Mouse (Mus musculus) CD4-positive, CD25-positive, alpha-beta regulatory T cell, adult 2 months (primary cell): ENCODE measurements at regions not wholly inside any gene's neighbourhood (a gene's known extent, or its start where the extent isn't known, plus 50 kb on each side); places are given as distances from the start of the nearest gene placed in this dataset.
"Not testable (repeated sequence)": the region's sequence is repeated elsewhere in the genome, so short reads cannot be mapped to it uniquely, and the experiment has no call there.

Experiments
- DNase-seq: peaks from one replicate; pipeline ENCODE4 v3.0.0-alpha.2; 2012; ENCODE audit warnings: low read depth, low spot score

DNA sequence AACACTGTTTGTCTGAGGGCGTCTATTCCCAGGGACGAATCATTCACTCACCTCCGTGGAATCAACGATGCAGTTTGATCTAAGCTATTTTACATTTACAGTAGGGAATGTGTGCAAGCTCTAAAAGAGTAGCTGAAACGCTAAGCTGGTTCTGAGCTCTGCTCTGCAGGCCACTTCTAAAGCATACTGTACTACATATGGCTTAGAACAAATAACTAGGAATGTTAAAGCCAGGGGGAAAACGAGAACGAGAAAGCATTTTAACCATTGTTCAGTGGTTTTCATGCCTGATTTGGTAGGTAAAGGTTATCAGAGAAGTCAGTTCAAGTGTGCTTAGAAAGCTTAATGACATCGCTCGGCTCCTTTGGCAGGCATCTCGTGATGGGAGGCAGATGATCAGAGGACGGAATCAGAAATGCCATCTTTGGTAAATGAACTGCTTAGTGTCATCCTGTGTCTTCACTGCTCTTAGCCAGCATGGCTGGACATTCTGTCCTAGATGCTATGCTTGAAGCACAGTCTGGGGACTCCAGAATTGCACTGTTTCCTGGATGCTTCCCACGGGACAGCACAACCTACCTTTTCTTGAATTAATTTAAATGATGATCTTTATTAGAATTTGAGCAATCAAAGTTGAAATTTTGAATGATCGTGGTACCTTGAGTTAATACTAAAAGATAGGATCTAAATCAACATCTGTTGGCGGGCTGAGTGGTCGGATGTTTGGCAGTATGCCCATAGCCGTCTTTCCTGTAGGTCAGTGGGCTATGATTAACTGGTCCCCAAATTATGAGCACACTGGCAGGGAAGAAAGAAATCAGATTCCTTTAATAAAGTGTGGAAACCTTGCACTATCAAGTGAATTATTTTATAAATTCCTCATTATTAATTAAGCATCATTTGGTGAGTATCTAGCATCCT lies 495.2 kb downstream of the Hace1 start:
- no peak for DNase-seq

DNA sequence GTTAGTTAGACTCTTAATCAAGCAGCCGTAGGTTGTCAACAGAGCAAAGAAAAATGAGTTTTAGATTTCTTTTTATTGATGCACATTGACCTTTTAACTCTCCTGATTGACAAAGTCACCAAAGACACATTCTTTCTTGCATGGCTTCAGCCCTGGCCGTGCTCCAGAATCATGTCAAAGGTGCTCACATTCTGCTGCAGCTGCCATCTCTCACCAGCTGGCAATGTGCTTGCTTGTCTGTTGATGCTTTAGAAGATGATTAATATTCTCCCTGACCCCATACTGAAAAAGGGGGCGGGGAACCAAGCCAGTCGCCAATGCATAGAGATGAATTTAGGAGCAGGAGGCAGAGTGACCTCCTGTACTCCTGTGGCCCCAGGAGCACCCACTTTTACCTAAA lies 510.1 kb downstream of the Hace1 start:
- DNase-seq: no peak

DNA sequence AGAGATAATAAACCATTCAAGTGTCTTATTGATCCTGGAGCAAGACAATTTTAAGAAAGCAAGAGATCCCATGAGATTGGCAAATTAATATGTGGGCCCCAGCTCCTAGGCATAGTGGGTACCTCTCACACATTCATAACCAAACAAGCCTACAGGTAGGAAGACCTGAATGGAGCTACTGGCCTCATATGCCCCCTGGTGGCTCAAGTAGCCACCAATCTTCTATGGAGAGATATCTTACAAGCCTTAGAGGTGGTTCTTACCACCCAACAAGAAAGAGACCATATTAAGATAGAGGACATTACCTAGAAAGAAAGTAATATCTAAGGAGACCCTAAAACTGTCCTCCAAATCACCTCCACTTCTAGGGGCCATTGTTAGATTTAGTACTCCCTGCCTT lies 523.2 kb downstream of the Hace1 start:
- no peak for DNase-seq

DNA sequence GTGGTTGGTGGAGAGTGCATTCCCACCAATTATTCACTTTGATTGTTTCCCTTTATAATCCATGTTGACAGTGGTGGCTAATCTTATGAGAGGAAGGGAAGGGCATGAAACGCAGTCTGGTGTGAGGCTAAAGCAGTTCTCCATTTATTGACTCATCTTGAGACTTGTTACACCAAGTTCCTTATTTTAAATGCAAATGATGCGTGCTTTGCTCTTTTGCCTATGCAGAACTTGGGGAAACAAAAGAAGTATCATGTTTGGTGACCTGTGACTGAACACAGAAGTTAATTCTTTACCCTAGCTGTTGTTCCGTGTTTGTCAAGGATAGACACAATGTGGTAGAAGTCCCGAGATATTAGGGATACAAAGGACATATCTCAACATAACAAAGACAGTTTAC lies 531.2 kb downstream of the Hace1 start:
- DNase-seq: no peak

DNA sequence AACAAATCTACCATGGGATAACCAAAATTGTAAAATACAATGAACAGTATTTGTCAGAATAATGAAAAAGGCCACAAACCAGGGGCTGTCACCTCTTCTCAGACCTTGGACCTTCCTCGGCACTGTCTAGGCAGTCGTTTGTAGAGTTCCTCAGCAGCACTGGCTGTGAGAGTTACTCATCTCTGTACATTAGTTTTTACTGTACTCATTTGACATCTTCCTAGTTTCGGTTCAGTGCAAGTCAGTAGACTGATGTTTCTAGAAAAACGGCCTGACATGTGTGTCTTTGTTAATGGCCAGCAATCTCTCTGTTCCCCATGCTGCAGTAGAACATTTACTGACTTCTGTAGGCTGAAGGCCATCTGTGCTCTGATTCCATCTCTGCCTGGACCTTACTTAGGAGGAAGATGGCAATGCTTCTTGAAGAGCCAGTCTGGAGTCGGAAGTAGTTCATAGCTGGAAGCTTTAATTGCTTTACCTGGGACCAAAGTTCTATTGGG lies 537.1 kb downstream of the Hace1 start:
- DNase-seq: no peak

DNA sequence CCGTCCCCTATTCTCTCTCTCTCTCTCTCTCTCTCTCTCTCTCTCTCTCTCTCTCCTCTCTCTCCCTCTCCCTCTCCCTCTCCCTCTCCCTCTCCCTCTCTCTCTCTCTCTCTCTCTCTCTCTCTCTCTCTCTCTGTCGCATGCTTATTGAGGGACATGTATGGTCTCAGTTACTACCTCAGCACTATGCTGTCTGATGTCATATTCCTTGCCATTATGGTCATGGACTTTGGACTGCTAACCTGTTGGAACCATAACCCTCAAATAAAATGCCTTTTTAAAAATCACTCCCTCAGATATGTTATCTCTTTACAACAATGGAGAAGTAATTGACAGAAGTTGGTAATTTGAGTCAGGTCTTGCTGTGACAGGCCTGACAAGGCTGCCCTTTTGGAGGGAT lies 544.8 kb downstream of the Hace1 start:
- not testable (repeated sequence) for DNase-seq

DNA sequence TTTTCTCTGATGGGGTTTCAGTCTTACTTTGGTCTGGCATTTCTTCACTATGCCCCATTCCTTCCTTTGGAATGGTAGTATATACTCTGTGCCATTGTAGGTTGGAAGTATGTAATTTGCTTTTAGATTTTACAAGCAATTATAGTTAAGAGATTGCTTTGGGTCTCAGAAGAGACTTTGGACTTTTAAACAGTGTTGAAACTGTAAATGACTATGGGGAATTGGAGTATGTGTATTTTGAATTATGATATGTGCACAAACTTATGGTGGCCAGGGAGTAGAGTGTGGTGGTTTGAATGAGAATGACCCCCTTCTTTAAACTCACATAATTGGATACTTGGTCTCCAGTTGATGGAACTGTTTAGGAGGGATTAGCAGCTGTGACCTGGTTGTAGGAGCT lies 546.2 kb downstream of the Hace1 start:
- DNase-seq: no peak

DNA sequence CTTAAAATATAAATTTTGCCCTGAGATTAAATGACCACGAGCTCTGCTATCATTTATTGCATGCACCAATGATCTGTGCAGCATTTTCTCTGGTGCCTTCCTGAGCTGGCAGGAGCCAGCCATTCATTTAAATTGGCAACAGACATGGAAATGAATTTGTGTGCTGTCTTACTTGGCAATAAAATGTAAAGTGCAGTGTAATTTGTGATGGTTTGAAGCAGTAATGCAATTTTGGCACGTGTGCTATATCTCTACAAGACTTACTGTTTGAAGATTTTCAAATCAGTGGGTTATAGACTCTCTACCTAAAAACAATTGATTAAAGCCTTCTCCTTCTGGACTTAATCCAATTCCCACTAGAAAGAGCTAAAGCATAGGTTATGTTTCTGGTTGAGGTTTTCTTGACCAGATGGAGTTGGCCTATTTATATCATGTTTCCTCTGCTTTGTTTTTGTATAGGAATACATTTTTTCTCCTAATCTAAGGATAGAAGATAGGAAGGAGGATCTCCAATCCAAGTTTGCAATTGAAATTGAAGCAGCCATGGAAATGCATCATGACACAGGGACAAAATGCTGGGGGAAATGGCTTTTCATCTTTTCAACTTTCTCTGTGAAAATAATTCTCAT lies 557.6 kb downstream of the Hace1 start:
- DNase-seq: no peak

DNA sequence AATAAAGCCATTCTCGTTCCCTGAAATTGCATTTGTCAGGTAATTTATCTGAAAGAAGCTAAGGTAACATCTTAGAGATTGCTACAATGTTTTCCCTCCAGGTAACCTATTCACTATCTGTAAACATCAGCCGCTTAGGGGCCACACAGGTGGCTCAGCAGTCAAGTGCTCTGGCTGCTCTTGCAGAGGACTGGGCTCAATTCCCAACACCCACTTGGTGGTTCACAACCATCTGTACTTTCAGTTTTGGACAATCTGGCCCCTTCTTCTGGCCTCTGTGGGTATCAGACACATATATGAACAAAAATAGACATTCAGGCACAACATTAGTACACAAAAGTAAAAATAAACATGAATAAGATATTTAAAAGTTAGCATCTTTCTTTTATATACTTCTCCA lies 596.4 kb downstream of the Hace1 start:
- DNase-seq: no peak

DNA sequence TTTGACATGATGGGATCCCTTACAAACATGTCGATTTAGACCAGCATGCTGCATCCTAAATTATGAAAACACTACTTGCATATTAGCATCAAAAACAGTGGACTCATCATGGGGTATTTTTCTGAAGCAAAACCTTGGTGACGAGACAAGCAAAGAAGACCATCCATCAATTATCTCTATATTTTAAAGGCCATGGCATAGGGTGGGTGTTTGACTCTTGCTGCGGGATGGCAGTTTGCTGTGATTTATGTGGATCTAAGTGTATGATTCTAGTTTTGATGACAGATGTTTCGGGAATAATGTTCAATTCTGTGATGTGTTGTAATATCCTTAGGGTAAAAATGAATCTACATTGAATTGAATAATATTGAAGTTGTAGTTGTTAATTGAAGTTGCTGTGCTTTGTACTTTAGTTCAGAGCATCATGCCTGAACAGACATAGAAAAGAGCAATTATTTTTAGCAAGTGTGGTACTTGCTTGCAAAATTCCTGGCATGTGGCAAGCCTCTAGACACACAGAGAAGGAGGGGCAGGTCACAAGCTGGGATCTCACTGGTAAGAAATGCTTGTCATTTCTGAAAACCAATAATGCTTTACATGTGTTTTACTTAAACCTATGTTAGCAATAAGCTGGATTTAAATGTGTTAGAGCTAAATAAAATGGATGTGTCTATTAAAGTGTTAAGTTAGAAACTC lies 608.3 kb downstream of the Hace1 start:
- no peak for DNase-seq

DNA sequence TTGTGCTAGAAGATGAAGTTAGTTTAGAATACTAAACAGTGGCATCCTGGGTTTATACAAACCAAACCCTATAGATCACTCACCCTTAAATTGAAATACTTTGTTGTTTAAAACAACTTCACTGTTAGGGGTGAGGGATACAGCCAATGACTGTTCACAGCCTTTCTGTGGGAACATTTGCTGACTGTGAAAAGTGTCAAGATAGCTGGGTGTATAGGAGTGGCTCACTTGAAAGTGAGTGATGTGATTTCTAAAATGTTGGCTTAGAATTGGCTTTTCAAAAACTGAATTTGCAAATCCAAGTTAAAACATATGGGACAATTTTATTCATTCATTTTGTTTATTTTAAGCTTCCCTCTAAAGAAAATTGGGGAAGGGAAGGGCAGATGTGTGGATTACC lies 616.5 kb downstream of the Hace1 start:
- no peak for DNase-seq

DNA sequence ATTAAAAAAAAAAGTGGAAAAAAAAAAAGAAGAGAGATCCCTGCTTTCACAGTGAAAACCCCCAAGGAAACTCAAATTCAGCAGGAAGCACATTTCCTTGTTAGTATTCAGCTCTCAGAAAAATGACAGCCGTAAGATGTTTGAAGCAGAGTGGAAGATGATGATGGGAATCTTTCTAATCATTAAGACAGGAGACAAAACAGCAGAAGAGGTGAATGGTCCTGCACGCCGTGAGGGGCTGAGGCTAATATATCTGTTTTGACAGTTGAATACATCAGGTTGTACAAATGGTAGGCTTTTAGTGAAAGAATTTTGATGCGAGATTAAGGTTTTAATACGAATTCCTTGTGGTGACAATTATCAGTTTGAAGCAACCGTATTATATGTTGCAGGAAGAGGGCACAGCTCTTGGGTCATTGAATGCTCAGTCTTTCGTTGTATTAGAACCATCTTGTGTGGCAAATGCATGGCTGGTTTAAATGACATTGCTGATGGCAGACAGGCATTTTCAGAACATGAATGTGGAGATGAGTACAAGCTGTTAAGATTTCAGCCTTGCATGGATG lies 649.3 kb downstream of the Hace1 start:
- DNase-seq: no peak

DNA sequence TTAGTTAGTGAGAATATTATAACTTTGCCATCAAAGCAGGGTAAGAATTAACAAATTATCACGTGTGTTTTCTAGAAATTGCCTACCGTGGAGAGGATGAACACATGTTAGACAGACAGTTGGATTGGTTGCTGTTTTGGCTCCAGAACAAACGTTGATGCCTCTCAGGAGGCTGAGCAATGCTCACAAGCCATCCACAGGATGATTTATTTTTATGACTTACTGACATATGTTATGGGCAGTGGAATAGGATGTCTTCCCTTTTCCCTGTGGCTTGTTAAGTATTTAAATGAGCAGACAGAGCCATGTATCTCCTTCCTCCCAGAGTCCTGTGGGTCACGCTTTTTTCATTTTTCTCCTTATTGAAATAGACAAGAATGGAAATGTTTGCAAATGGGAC lies 652.0 kb downstream of the Hace1 start:
- DNase-seq: no peak

DNA sequence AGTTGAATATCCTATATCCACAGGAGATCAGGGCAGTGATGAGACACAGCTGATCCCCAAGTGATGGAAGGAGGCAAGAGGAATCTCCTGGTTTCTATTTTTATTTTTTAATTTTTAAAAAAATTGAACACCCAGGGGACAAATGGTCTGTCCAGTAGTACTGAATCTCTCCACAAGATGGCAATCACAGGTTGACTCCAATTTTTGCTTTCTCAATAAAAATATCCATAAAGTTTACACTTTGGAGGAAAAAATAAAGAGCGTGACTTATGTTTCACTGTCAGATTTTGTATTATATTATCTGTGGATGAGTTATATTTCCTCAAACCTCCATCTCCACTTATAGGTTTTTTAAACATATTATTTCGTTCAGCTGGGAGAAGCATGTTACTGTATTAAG lies 658.0 kb downstream of the Hace1 start:
- DNase-seq: no peak

DNA sequence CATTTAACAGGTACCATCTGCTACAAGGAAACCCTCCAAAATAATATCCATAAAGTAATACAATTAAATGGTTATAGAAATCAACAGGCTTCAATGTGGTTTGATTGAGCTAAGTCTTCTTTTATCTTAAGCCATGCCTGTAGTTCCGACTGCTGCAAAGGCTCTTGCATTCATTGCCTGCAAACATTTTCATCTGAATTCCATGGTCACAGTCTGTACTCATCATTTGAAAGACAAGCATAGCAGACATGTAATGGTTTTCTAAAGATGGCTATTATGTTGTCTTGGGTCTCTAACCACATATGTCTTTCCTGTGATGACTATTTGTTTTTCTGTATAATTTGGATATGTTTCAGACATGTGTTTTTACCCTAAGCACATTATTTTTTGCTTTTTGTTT lies 677.9 kb downstream of the Hace1 start:
- no peak for DNase-seq

DNA sequence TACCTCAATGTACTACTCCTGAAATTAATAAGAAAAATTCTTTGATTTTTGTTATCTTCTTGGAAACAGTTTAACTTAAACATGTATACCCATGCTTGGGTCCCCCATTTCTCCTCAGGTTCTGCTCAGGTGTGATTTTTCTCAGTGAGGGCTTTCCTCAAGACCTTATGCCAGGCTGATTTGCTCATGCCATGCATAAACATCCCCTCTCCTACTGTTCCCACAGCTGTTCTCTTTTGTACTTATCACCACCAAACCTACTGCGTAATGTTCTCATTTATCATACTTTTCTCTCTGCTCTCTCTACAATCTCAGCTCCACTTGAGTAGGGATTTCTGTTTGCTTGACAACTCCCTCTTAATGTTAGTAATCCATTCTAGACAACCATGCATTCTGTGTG lies 692.1 kb downstream of the Hace1 start:
- no peak for DNase-seq

DNA sequence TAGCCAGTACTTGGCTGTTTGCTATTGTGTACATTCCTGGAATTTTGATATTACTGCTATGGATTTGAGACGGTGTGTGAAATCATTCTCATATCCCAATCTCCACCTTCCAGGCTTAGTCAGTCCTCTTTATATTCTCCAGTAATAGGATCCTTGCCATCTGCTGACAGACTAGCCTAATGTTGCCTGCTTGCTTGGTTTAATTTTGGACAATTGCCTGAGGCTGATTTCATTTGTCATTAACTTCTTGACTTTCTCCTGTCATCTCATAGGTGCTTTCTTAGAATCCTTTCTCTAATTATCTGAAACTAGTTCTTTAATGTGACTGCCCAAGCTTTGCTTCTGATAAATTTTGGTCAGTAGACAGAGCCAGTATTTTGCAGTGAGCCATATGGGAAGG lies 696.2 kb downstream of the Hace1 start:
- no peak for DNase-seq

DNA sequence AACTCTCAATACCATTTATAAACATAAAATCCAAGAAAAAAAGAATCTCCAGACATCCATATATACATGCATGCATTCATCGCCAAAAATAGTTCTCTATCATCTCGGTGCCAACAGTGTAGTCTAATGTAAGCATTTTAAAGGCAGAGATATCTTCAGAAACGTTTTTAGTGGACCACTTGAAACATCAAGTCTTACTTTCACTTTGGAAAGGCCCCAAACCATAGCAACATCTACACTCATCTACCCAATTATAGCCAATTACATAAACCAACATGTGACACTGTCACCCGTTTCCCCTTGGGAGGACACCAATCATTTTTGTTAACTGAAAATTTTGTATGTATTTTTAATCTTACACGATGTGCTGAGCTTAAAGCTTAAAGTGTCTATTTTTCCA lies 716.7 kb downstream of the Hace1 start:
- DNase-seq: no peak

DNA sequence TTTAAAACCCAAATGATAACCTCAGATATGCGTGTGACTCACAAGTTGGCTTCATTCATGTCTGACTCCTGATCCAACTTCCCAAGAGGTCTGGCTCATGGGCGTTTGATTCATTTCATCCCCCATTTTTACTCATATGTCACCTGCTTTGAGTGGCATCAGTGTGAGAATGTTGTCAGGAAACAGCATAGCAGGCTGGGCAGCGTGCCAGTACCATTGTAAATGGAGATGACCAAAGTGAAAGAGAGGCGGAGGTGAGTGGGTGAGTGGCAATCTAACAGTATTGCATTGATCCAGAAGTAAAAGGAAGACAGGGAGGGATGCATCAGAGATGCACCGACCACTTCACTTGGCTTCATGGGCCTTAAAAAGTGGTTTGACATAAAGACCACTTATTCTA lies 720.7 kb downstream of the Hace1 start:
- no peak for DNase-seq

DNA sequence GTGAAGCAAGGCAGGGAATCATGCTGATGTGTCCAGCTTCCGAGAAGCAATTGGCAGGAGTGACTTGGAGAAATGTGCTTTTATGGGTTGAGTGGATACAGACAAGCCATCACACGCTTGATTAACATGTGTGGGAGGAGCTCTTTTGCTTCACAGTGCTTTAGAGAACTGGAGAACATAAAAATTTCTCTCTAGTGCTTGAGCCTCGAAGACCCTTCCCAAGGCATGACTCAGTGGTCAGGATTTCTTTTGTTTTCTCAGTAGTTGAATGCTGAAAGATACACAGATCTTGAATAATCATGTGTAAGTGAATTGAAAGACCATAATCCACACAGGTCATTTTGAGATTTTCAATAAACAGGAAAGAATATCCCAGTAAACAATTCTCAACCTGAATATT lies 721.9 kb downstream of the Hace1 start:
- DNase-seq: no peak

DNA sequence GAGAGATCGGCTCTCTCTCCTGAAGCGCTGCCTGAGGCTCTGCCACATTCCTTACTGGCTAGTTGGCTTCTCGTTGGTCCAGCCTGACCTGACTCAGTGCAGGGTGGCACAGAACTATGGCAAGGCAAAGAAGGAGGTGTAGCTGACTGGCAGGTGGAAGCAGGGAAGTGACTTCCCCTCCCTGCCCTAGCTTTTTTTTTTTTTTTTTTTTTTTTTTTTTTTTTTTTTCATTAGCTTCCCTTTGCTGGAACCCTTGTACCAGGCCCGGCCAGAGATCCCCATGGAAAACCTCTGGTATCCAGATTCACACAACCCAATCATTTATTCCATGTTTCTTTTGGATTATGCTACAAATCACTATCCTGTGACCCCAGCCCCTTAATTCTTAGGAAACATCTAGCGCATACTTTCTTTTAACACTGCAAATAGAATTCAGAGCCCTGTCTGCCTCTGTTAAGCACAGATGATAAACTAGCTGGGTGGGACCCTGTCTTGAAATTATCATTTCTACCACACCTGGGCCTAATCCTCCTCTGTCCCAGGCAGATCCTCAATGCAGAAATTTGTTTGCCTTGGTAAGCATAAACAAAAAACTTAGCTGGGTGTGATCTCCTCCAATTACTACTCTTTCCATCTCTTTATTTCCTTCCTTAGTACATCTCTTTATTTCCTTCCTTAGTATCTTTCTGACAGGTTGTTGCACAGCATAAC lies 742.9 kb downstream of the Hace1 start:
- DNase-seq: no peak

DNA sequence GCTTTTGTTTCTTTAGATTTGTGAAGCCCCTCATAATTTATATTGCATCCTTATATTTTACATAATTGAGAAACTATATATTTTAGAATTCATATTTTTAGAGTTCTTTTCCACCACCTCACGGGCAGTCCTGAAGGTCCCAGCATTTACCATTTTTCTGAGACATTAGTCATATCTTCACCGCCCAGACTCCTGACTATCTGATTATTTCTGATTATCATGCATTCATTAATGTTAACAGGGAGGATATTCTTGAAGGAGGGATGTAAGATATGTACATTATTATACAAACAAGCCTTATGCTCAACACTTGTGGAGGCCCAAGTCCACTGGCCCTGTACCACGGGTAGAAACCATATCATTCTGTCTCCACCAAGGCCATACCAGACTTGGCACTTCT lies 743.4 kb downstream of the Hace1 start:
- DNase-seq: no peak
